Mouse (Mus musculus) thymus, postnatal 4 days (tissue): ENCODE measurements around the gene Cpz.
A peak's percentile ranks its signal among the peaks of the same experiment; 100 is the strongest.

Experiments used
- DNase-seq: peaks from one replicate; pipeline ENCODE4 v3.0.0; 2021

Gene Cpz

DNA sequence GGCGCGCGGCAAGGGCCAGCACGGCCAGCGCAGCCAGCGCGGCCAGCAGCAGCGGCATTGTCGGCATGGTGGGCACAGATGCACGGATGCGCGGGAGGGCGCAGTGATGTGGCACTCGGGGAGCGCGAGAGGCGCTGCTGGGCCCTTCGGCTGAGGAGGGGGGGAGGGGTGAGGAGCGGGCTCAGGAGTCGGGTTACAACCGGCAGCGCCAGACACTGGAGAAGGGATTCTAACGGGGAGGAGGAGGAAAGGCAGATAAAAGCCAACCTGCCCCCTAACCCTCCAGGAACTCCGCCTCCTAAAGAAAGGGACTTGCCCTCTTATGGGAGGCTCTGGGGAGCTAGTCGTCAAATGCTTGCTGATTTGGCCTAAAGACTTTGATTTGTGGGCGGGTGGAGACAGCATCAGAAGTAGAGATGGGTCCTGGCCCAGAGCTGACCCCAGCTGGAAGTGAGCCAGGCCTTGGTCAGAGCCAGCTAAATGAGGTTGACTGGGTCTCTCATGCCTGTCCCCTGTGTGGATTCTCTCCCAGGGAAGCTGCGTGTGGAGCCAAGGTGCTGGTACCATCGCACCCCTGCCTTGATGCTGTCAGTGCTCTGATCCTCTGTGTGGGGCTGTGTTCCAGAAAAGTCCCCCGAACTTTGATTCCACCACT lies at the start of gene Cpz:
Cpz (minus strand) TSS at position 230 of the 655 bp plus-strand sequence.
- peak; percentile 29 for DNase-seq

DNA sequence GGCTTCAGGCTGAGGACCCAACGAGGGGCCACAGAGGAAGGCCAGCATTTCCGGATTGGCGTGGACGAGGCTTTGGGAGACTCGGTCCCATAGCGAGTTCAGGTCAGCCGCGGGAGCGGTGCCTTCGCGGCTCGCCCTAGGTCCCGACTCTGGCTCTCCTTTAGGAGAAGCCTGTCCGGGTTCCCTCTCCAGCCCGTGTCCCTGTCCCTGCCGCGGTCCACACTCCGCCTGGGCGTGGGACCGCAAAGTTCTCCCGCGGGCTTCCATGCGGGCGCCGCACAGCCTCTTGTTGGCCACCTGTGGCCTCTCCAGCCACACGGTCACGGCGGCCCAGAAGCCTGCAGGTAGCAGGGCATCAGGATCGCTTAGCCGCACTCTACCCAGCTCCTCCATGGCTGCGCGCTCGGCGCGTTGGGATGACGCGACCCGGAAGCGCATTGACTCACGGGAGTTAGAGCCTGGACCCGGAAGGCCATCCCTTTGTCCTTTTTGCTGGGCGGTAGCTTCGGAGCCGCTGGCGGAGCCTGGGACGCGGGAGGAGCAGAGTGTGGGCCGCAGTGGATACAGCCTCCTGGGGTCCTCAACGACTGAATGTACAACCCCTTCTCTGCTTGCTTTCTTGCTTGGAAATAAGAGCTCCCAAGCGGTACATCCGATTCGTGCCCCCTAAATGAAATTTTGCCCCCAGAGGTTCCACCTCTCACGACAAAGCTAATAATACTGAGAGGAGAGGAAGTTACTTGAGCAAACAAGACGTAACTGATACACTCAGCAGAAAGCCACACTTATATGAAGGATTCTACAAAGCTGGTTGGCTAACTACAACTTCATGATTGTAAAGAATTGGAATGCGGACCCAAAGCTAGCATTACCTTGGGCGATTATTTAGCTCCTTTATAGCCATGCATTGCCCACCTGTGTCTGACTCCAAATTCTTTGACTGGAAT lies 49.4 kb upstream of the Cpz start, which contains the start of gene Trmt44:
Trmt44 (minus strand) TSS at position 418 of the 947 bp plus-strand sequence.
- peak; percentile 92 for DNase-seq

DNA sequence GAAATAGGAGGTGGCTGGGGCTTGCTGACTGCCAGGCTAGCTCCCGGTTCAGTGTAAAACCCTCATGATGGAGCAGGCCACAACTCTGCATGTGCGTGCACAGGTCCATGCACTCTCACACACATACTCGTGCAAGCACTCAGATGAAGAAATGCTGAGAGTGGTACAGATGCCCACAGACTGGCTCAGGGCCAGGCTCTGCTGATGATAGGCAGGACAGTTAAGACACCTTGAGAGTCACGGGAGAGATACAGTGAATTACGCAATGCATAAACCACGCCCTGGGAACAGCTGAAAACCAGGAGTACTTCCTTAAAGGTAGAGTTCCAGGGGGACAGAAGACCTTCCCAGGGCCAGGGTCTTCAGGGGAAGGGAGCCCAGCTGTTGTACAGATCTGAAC lies 46.0 kb upstream of the Cpz start:
- DNase-seq = no peak

DNA sequence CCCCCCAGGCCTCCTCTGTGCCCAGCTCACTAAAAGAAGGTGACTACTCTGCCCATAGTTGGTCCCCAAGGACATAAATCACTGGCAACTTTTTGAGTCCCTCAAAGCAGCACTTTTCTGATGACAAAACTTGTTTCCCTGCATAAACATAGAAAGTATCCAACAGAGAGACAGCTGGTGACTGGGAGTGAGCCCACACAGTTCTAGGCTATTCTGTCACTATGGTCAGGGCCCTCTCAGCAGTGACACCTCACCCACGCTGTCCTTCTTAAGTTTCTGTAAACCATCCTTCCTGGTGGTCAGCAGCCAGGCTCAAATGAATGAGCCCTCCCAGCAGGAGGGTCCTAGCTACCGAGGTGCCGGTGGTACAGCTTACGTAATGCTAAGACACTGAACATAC lies 41.1 kb upstream of the Cpz start:
- no peak for DNase-seq

DNA sequence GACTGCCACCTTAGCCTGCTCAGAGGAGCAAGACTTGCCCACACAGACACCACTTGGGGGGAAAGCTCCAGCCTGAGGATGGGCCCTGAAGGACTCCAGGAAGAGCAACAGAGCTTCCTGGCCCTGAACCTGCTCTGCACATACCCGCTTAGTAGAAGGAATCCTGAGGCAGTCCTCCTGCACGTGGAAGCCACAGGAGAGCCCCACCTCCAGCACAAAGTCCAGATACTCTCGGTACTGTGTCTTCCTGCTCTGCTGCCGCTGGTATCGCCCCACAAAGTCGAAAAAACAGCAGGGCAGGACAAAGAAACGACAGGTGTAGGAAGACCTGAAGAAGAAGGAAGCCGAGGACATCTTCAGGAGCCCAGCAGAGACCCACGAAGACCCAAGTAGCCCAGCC lies 39.7 kb upstream of the Cpz start:
- no peak for DNase-seq

DNA sequence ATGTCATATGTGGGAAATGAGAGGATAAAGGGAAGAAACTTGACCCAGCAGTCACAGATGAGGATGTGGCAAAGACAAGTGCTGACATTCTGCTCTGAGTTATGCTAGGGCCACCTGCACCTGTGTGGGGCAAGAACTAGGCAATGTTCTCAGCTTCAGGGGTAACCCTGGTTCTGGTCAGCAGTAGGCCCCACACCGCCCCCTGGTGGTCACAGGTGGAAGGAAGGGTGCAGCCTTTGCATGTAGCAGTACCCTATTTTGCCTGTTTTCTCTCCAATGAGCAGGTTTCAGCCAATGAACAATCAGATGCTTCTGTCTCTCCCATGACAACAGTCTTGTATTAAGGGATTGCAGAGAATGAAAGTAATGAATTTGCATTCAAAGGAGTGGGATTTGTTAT lies 38.0 kb upstream of the Cpz start:
- peak; percentile 88 for DNase-seq

DNA sequence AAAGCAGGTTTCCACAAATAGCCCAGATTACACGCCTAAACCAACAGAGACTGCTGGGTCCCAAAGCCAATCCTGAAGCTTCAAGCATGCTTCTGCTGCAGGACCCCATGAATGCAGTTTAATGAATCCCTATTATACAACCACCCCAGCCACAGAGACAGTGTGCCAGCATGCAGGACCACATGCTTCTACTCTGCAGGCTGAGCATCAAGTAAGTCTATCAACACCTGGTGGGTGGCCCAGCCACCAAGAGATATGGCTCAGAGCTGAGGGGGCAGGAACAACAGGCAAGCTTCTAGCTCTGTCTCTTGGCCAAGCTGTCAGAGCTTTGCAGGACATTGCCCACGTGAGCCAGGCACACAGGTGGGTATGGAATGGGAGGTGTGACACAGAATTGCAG lies 37.1 kb upstream of the Cpz start:
- DNase-seq = no peak

DNA sequence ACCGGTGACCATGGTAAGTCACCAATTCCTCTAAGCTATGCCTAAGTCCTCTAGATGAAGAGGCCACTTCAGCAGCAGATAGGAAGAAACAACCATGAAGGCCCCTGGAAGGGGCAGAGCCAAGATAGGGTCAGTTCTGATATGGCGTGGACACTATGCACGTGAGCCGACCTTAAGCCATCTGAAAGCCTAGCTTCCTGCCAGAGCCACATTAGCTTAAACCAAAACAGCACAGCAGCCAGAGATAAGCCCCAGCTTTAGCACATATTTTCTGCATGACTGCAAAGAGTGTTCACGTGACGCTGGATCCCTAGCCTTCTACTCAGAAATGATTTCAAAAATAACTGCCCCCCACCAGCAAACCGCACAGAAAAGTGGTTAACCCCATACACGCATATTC lies 33.9 kb upstream of the Cpz start:
- no peak for DNase-seq

DNA sequence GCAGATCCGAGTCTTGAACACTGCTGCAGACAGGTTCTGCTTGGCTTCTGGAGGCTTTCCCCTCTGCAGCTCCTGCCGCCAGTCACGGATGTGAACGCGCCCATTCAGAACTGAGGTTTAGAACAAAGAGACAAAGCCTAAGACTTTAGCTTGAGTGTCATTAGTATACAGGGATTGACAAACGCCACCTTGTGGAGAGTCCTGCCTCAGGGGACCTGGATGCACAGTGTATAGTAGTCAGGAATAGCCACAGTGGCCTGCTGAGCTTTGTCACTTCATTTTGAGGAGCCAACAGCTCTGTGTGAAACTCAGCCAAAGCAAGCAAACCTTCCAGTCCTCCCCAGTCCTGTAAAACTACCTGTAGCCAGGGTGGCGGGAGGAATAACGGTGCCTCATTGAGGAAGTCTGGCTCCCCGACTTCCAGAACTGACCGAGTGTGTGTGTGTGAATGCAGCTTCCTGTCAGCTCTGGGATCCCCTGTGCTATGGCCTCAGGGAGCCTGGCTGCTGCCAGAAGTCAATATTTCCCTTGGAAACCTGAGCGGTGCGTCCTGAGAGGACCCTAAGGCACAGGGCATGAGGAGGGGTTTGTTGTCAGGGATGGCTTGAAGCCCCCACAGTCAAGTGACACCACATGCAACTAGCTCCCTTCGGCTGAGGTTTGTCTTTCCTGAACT lies 32.6 kb upstream of the Cpz start:
- no peak for DNase-seq

DNA sequence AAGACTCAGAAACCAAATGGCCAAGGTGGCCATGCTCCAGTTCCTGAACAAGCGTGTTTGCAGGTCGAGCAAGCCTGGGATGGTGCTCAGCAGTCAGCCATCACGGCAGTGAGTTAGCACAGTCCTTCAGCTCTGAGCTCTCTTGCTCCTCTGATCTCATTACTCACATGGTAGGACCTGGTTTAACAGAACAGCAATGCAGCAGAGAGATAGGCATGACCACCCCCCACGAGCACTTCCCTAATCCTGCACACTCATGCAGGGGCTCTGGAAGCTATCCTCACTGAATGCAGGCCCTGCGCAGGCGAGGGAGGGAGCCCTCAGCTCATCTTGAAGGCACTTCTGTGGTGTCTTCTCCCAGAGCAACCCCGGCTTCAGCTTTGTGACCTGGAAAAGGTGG lies 30.9 kb upstream of the Cpz start:
- no peak for DNase-seq

DNA sequence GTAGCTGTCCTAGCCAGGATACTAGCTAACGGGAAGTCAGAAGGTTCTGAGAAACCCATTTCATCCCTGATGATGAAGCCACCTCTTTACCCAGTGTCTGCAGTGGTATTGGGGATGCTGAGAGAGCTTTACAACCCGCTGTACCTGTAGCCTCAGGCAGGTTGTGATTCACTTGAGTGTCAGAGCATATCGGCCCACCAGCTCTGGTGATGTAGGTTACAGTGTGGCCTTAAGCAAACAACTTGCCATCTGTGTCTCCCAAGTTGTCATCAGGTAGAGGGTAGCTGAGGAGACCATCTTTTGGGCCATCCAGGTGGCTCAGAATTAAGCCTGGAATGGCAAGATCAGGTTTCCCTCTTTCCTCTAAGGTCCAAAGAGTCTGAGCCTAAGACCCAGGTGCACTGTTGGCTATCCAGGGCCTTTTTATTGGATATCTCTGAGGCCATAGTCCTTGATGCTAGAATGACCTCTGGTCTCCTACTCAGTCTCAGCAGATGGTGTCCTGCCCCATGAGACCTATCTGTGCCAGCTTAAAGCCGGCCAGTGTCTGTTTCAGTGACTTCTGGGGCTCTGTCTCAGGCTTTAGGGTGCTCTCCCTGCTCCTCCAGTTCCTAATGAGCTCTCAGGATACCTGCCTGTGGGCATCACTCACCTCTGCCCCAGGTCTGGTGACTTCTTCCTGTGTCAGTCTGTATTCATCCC lies 27.5 kb upstream of the Cpz start:
- no peak for DNase-seq

DNA sequence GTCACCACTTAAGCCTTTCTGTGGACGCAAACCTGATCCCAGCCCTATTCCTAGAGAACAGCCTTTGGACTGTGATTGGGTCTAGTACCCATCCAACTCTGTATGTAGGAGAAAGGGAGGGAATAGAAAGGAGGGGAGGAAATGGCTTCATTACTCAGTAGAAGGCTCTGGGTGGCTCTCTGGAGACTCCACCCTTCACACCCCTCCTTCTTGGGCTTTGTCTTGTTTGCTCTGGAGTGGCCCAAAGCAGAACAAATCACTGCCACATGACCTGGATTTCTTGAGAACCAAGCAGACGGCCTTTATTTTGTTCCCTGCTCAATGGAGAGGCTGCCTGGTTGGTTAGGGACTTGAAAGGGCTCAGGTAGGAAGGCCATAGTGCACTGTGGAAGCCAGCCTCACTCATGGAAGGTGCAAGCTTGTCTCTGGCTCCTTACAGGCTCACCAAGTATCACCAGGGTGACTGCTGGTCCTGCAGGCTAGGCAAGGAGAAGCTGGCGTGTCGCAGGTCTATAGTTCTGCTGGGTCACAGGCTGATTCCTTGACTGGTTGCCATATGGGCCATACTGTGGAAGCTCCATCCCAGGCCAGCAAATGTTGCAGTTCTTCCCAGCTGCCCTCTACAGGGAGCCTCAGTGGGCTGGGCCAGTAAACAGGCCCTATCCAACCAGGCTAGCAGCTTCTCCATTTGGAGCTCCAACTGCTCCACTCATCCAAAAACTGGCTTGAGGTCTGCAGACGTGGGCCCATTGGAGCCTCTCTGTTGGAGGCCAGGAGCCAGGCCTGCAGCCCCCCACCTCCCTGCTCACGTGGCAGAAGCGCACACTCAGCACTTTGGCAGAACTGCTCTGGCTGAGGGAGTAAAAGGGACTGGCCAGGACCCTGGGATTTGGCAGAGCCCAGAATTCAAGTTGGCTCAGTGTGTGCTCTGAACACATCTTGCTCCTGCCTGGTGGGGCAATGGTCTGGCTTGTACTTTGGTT lies 26.6 kb upstream of the Cpz start:
- DNase-seq = no peak

DNA sequence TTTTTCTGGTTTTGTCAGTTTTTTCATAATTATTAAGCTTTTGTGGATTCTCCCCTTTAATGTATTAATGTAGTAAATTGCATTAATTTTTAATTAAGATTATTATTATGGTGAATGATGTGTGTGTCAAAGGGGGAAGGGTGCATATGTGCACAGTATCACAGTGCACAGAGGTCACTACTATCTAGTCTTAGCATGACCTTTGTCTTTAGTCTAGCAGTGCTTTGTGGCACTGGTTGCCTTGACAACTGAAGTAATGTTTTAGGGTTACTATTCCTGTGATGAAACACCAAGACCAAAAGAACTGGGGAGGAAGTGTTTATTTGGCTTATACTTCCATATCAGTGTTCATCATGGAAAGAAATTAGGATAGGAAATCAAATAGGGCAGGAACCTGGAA lies 20.6 kb upstream of the Cpz start:
- DNase-seq = no peak

DNA sequence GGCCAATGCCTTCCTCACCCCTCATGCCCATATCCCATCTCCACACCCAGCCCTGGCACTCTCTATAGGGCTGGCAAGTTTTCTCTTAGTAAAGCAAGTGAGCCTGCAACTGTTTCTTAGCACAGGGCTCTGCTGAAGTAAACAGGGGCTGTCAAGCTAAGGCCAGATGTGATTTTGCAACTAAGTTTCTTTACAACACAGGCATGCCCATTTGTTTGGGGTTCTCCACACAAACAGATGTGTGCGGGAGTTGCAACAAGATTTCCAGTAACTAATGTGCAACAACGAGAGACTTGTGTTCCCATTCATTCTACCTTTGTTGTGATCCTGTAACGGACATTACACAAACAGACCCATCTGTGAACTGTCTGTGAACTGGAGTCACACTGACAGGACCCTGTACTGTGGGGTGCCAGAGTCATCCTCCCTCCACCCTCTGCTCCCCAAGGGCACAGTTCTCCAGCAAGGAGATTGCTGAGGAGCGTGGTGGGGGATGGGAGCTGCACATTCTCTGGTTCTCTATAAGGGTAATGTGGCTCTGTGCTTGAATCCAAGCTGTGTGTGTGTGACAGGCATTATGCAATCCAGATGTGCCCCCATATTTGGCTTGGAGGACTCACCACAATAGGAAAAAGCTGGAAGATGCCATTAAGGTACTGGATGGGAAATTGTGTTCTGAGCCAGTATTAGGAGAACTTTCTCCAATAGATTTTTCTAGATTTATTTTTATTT lies 15.7 kb upstream of the Cpz start:
- no peak for DNase-seq

DNA sequence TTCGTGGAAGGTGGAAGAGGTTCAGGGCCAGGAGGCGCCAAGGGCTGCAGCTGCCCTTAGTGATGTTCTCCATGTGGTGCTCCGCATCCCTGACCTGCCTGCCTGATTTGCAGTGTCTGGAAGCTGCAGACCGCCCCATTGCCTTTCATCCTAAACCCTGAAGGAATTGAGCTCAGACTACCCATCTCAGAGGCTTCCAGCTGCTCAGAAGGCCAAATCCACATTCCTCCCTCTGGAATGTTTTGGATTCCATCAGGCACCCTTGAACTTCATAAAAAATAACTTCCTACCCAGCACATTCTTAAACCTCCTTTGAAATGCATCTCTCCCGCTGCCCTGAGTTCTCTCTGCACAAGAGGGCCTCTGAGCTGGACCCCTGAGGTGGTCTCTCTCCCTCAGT lies 15.1 kb upstream of the Cpz start:
- no peak for DNase-seq

DNA sequence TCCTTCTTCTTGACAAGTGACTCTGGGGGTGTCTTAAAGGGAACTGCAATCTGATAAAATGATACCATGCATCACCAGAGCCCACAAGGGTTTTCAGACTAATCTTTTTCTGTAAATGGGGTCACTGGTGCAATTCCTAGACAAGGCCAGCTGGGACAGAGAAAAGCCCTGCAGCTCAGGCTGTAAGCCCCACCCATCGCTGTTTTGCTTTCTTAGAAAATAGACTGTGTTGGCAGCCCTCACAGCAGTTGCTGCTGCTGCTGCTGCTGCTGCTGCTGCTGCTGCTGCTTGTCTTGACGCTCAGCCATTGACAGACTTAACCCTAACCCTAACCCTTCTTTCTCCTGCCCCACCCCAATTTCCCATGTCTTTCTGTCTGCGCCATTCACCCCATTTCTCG lies 14.1 kb upstream of the Cpz start:
- no peak for DNase-seq

DNA sequence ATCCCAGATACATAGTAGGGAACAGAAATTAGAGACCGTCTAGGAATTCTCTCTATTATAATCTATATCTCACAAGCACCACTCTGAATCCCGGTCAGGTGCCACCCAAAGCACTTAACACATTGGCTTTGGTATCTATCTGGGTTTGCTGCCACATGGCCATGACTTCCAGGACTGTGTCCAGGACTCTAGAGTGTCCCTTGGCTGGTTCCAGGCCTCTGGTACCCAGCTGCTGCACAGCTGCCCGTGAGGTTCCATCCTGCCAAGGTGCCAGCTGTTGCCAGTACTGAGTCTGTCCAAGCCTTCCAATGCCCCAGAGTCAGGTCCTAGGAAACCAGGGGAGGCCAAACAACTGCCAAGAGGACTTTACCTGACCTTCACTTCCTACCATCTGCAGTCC lies 12.5 kb upstream of the Cpz start:
- no peak for DNase-seq

DNA sequence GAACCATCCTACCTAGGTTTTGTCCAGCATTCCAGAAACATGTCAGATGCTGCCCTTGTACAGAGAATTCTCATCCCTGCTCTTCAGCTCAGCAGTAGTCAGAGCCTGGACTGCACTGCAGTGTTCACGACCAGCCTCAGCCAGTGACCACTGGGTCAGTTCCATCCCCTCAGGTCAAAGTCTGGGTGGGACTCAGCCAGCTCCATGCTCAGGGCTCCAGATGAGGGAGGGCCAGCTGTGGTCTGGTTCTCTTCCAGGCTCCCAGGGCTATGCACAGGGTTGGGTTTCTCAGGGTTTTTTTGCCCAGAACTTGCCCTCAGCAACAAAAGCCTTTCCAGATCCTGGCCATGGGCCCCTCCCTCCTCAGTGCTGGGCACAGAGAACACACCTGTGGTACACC lies 12.0 kb upstream of the Cpz start:
- DNase-seq = no peak

DNA sequence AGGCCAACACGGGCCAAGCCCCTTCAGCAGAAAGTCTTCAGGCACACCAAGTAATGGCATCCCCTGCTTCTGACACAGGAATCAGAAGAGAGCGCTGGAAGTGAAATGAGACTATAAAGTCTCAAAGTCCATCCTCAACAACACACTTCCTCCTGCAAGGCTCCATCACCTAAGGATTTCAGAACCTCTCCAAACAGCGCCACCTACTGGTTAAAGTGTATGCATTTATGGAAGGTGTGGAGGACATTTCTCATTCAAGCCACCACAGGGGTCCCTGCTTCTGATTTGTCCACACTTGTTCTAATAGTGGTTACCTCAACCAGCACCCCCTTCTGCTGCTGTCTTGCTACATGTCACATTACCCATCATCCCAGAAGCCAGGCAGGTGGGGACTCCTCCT lies 10.8 kb upstream of the Cpz start:
- DNase-seq = no peak

DNA sequence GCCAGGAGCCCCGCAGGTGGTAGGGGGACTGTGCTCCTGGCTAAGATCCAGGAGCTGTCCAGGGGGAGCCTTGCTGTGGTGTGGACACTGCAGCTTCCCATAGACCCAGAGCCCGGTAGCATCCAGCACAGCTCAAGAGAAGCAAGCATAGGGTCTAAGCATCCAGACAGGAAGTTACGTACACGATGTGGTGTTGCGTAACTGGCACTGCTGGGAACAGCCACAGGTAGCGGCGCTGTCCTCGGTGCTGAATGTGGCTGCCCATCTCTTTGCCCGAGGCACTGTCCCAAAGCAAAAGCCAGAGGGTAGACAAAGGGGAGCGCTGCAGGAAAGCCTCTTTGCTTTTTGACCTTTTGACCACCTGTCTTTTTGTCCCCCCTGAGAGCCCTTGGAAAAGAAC lies 6.1 kb upstream of the Cpz start:
- DNase-seq = peak; percentile 77

DNA sequence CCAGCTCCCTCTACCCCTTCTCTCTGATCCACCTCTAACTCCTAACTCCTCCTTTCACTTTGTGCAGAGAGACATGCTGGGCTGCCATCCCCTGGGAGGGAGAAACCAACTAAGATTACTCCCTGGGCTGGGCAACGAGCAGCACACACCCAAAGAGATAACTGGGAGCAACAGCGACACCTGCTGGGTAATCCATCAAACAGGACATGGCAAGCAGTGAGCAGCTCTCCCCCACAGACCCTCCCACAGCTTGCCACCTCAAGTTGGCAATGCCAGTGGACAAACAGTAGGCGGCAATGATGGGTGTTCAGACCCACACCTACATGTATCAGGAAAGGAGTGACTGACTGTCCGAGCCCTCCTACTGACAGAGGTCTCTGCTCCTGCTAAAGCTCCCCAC lies 4.9 kb upstream of the Cpz start:
- DNase-seq = peak; percentile 72
